Mouse (Mus musculus): ENCODE data around the gene Wdr83. TPM values are rescaled to one million over a fixed set of nuclear protein-coding genes. Genes with fewer than 3 reads are reported as not detected.
"Not testable (repeated sequence)": the region's sequence is repeated elsewhere in the genome, so short reads cannot be mapped to it uniquely, and the experiment has no call there.

The Wdr83 gene
- 57.5 and 57.9 TPM in 2 replicates for polyA plus RNA-seq (2015; fragmentation: Nextera tagmentation; extraction: Ambion mirVana)

GRCm38 (mm10) chr8:85081216-85081555, at the start of gene Wdr83:
TSS of gene Wdr83 (minus strand) at chr8:85081306.
- Histone ChIP-seq H3K27me3 (ENCODE audit: control insufficient read depth, insufficient read depth, low read depth, low read length) (no peaks in the 10 kb centered on the region), H3K9ac (ENCODE audit: low read depth, low read length) (peak within 1 kb of the TSS; percentile 89), H3K9me3 (replicated peaks; ENCODE audit: control insufficient read depth, low read length, poor library complexity, severe bottlenecking) (no peaks in the 10 kb centered on the region), H3K4me2 (ENCODE audit: low read length) (peak within 1 kb of the TSS; percentile 84), H3K4me3 (ENCODE audit: low read depth, low read length) (peak within 1 kb of the TSS; percentile 92), H3K4me1 (ENCODE audit: control insufficient read depth, insufficient read depth, low read length) (peaks cover 31% of the 10 kb centered on the region), H3K27ac (ENCODE audit: low read length) (peak within 1 kb of the TSS; percentile 71), H3K36me3 (ENCODE audit: control insufficient read depth, insufficient read depth, low read length) (no peaks in the 10 kb centered on the region)
- ATAC-seq, result peak; percentile 12
- 3% methylated on average over 9 of the region's 9 CpGs for WGBS

GRCm38 (mm10) chr8:85123691-85124090, 42.6 kb upstream of the Wdr83 start:
- no peak for ATAC-seq
- Histone ChIP-seq H3K9ac (ENCODE audit: low read depth, low read length) (no peak overlapping the region), H3K27me3 (ENCODE audit: control insufficient read depth, insufficient read depth, low read depth, low read length) (no peaks in the 10 kb centered on the region; the same call in 1 of the 2 replicates), H3K36me3 (ENCODE audit: control insufficient read depth, insufficient read depth, low read length) (no peaks in the 10 kb centered on the region), H3K9me3 (replicated peaks; ENCODE audit: control insufficient read depth, low read length, poor library complexity, severe bottlenecking) (no peaks in the 10 kb centered on the region), H3K27ac (ENCODE audit: low read length) (no peak overlapping the region), H3K4me3 (ENCODE audit: low read depth, low read length) (no peak overlapping the region), H3K4me2 (ENCODE audit: low read length) (no peak overlapping the region), H3K4me1 (ENCODE audit: control insufficient read depth, insufficient read depth, low read length) (no peaks in the 10 kb centered on the region)
- WGBS, result 93% methylated on average over 8 of the region's 8 CpGs

GRCm38 (mm10) chr8:85122995-85123394, 41.9 kb upstream of the Wdr83 start, which contains the start of gene Zfp791:
TSS of gene Zfp791 (minus strand) at chr8:85123095.
- no peak for ATAC-seq
- no peak within 1 kb of the TSS for H3K4me2 ChIP-seq (ENCODE audit: low read length)
- H3K4me1 ChIP-seq (ENCODE audit: control insufficient read depth, insufficient read depth, low read length), result no peaks in the 10 kb centered on the region
- H3K9ac ChIP-seq (ENCODE audit: low read depth, low read length), result no peak within 1 kb of the TSS
- no peaks in the 10 kb centered on the region; the same call in 1 of the 2 replicates for H3K27me3 ChIP-seq (ENCODE audit: control insufficient read depth, insufficient read depth, low read depth, low read length)
- H3K27ac ChIP-seq (ENCODE audit: low read length), result no peak within 1 kb of the TSS
- WGBS, result 83% methylated on average over 3 of the region's 3 CpGs
- no peak within 1 kb of the TSS for H3K4me3 ChIP-seq (ENCODE audit: low read depth, low read length)
- H3K9me3 ChIP-seq (replicated peaks; ENCODE audit: control insufficient read depth, low read length, poor library complexity, severe bottlenecking), result no peaks in the 10 kb centered on the region
- H3K36me3 ChIP-seq (ENCODE audit: control insufficient read depth, insufficient read depth, low read length), result no peaks in the 10 kb centered on the region

- WGBS, result 79% methylated on average over 5 of the region's 5 CpGs
- H3K4me1 ChIP-seq (ENCODE audit: control insufficient read depth, insufficient read depth, low read length); H3K27me3 ChIP-seq (ENCODE audit: control insufficient read depth, insufficient read depth, low read depth, low read length); H3K4me2 ChIP-seq (ENCODE audit: low read length); H3K36me3 ChIP-seq (ENCODE audit: control insufficient read depth, insufficient read depth, low read length); H3K27ac ChIP-seq (ENCODE audit: low read length); H3K4me3 ChIP-seq (ENCODE audit: low read depth, low read length); H3K9ac ChIP-seq (ENCODE audit: low read depth, low read length); H3K9me3 ChIP-seq (replicated peaks; ENCODE audit: control insufficient read depth, low read length, poor library complexity, severe bottlenecking): not testable (repeated sequence)
- peak; percentile 55; the same call in 1 of the 2 replicates for ATAC-seq
Measured at GRCm38 (mm10) chr8:85120251-85120650, 39.1 kb upstream of the Wdr83 start.

GRCm38 (mm10) chr8:85119052-85119981, 38.2 kb upstream of the Wdr83 start:
- Histone ChIP-seq H3K27me3 (ENCODE audit: control insufficient read depth, insufficient read depth, low read depth, low read length) (no peaks in the 10 kb centered on the region; the same call in 1 of the 2 replicates), H3K4me2 (ENCODE audit: low read length) (peak overlapping the region; percentile 74), H3K27ac (ENCODE audit: low read length) (peak overlapping the region; percentile 62), H3K36me3 (ENCODE audit: control insufficient read depth, insufficient read depth, low read length) (no peaks in the 10 kb centered on the region), H3K9me3 (replicated peaks; ENCODE audit: control insufficient read depth, low read length, poor library complexity, severe bottlenecking) (no peaks in the 10 kb centered on the region), H3K9ac (ENCODE audit: low read depth, low read length) (peak overlapping the region; percentile 71), H3K4me1 (ENCODE audit: control insufficient read depth, insufficient read depth, low read length) (no peaks in the 10 kb centered on the region), H3K4me3 (ENCODE audit: low read depth, low read length) (peak overlapping the region; percentile 60)
- peak; percentile 96 for ATAC-seq
- WGBS, result 8% methylated on average over 37 of the region's 37 CpGs

- H3K4me2 ChIP-seq (ENCODE audit: low read length), result no peak overlapping the region
- no peak overlapping the region for H3K27ac ChIP-seq (ENCODE audit: low read length)
- H3K9me3 ChIP-seq (replicated peaks; ENCODE audit: control insufficient read depth, low read length, poor library complexity, severe bottlenecking), result peaks cover under 1% of the 10 kb centered on the region; the same call in 1 of the 2 replicates
- H3K9ac ChIP-seq (ENCODE audit: low read depth, low read length), result no peak overlapping the region
- WGBS, result 92% methylated on average over 7 of the region's 7 CpGs
- H3K27me3 ChIP-seq (ENCODE audit: control insufficient read depth, insufficient read depth, low read depth, low read length), result no peaks in the 10 kb centered on the region
- H3K4me1 ChIP-seq (ENCODE audit: control insufficient read depth, insufficient read depth, low read length), result no peaks in the 10 kb centered on the region
- H3K36me3 ChIP-seq (ENCODE audit: control insufficient read depth, insufficient read depth, low read length), result peaks cover 4% of the 10 kb centered on the region; the same call in 1 of the 2 replicates
- no peak overlapping the region for H3K4me3 ChIP-seq (ENCODE audit: low read depth, low read length)
- ATAC-seq, result no peak
Measured at GRCm38 (mm10) chr8:85116984-85117383, 35.9 kb upstream of the Wdr83 start.

GRCm38 (mm10) chr8:85115501-85115900, 34.4 kb upstream of the Wdr83 start:
- H3K27me3 ChIP-seq (ENCODE audit: control insufficient read depth, insufficient read depth, low read depth, low read length), result no peaks in the 10 kb centered on the region
- H3K9me3 ChIP-seq (replicated peaks; ENCODE audit: control insufficient read depth, low read length, poor library complexity, severe bottlenecking), result peaks cover 3% of the 10 kb centered on the region; the same call in 1 of the 2 replicates
- H3K9ac ChIP-seq (ENCODE audit: low read depth, low read length), result no peak overlapping the region
- H3K4me1 ChIP-seq (ENCODE audit: control insufficient read depth, insufficient read depth, low read length), result no peaks in the 10 kb centered on the region
- peaks cover 12% of the 10 kb centered on the region for H3K36me3 ChIP-seq (ENCODE audit: control insufficient read depth, insufficient read depth, low read length)
- 78% methylated on average over 4 of the region's 4 CpGs for WGBS
- no peak overlapping the region for H3K4me2 ChIP-seq (ENCODE audit: low read length)
- ATAC-seq, result no peak
- no peak overlapping the region for H3K27ac ChIP-seq (ENCODE audit: low read length)
- H3K4me3 ChIP-seq (ENCODE audit: low read depth, low read length), result no peak overlapping the region

GRCm38 (mm10) chr8:85113241-85113640, 32.1 kb upstream of the Wdr83 start:
- 96% methylated on average over 10 of the region's 10 CpGs for WGBS
- peaks cover 30% of the 10 kb centered on the region for H3K36me3 ChIP-seq (ENCODE audit: control insufficient read depth, insufficient read depth, low read length)

GRCm38 (mm10) chr8:85100076-85100665, 19.1 kb upstream of the Wdr83 start:
- H3K4me2 ChIP-seq (ENCODE audit: low read length), result no peak overlapping the region
- WGBS, result 85% methylated on average over 4 of the region's 4 CpGs
- no peaks in the 10 kb centered on the region for H3K9me3 ChIP-seq (replicated peaks; ENCODE audit: control insufficient read depth, low read length, poor library complexity, severe bottlenecking)
- H3K9ac ChIP-seq (ENCODE audit: low read depth, low read length), result no peak overlapping the region
- ATAC-seq, result no peak
- H3K36me3 ChIP-seq (ENCODE audit: control insufficient read depth, insufficient read depth, low read length), result peaks cover 16% of the 10 kb centered on the region
- H3K4me3 ChIP-seq (ENCODE audit: low read depth, low read length), result no peak overlapping the region
- no peaks in the 10 kb centered on the region for H3K27me3 ChIP-seq (ENCODE audit: control insufficient read depth, insufficient read depth, low read depth, low read length)
- H3K27ac ChIP-seq (ENCODE audit: low read length), result no peak overlapping the region
- no peaks in the 10 kb centered on the region for H3K4me1 ChIP-seq (ENCODE audit: control insufficient read depth, insufficient read depth, low read length)

More at GRCm38 (mm10) chr8:85113241-85113640, 32.1 kb upstream of the Wdr83 start:
- no peaks in the 10 kb centered on the region for H3K27me3 ChIP-seq (ENCODE audit: control insufficient read depth, insufficient read depth, low read depth, low read length)
- peaks cover 3% of the 10 kb centered on the region; the same call in 1 of the 2 replicates for H3K9me3 ChIP-seq (replicated peaks; ENCODE audit: control insufficient read depth, low read length, poor library complexity, severe bottlenecking)
- H3K4me3 ChIP-seq (ENCODE audit: low read depth, low read length), result no peak overlapping the region
- H3K4me2 ChIP-seq (ENCODE audit: low read length), result no peak overlapping the region
- no peak overlapping the region for H3K27ac ChIP-seq (ENCODE audit: low read length)
- H3K4me1 ChIP-seq (ENCODE audit: control insufficient read depth, insufficient read depth, low read length), result no peaks in the 10 kb centered on the region
- no peak overlapping the region for H3K9ac ChIP-seq (ENCODE audit: low read depth, low read length)
- no peak for ATAC-seq
